Mouse (Mus musculus): ENCODE measurements around the gene Rap2c. TPM values are rescaled to one million over a fixed set of nuclear protein-coding genes. Genes with fewer than 3 reads are reported as not detected.

Rap2c gene
- polyA plus RNA-seq, 1 experiment from 2014 or later, result 13.5 TPM

- Histone ChIP-seq H3K9ac (replicated peaks; ENCODE audit: low read length) (no peak overlapping the region), H3K36me3 (ENCODE audit: insufficient read depth, low read length) (no peaks in the 10 kb centered on the region), H3K4me2 (replicated peaks; ENCODE audit: low read depth, low read length) (no peak overlapping the region), H3K27ac (ENCODE audit: low read length) (no peak overlapping the region), H3K4me1 (ENCODE audit: insufficient read depth, low read length) (no peaks in the 10 kb centered on the region), H3K27me3 (ENCODE audit: insufficient read depth, low read length) (no peaks in the 10 kb centered on the region; the same call in 1 of the 2 replicates), H3K9me3 (ENCODE audit: low read length) (no peaks in the 10 kb centered on the region), H3K4me3 (ENCODE audit: low read length) (no peak overlapping the region)
- no peak for ATAC-seq (ENCODE audit: low FRiP score, low TSS enrichment)
- 73% methylated on average over 2 of the region's 2 CpGs for WGBS
Measured at GRCm38 (mm10) chrX:50978428-50978827, 39.4 kb downstream of the Rap2c start.

DNA sequence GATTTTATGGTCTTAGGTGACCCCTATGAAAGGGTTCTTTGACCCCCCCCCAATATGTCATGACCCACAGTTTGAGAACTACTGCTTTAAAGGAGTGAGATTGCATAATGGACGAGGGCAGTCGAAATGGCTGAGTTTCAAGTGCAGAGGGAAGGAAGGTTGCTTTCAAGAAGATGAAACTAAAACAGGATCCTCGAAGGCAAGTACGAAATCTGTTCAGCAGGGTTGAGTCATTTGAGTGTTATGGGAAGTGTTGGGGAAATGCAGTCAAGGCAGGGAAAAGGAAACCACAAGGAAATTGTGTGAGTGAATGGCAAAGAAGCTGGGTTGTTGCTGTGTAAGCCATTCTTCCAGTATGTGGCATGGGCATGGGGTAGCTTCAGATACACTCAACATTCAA, 45.7 kb downstream of the Rap2c start:
- no peak for ATAC-seq (ENCODE audit: low FRiP score, low TSS enrichment)
- Histone ChIP-seq H3K9me3 (ENCODE audit: low read length) (no peaks in the 10 kb centered on the region), H3K4me1 (ENCODE audit: insufficient read depth, low read length) (no peaks in the 10 kb centered on the region), H3K9ac (replicated peaks; ENCODE audit: low read length) (no peak overlapping the region), H3K4me3 (ENCODE audit: low read length) (no peak overlapping the region), H3K27ac (ENCODE audit: low read length) (no peak overlapping the region), H3K27me3 (ENCODE audit: insufficient read depth, low read length) (peaks cover 7% of the 10 kb centered on the region), H3K4me2 (replicated peaks; ENCODE audit: low read depth, low read length) (no peak overlapping the region), H3K36me3 (ENCODE audit: insufficient read depth, low read length) (no peaks in the 10 kb centered on the region)
- 82% methylated on average over 4 of the region's 4 CpGs for WGBS

DNA sequence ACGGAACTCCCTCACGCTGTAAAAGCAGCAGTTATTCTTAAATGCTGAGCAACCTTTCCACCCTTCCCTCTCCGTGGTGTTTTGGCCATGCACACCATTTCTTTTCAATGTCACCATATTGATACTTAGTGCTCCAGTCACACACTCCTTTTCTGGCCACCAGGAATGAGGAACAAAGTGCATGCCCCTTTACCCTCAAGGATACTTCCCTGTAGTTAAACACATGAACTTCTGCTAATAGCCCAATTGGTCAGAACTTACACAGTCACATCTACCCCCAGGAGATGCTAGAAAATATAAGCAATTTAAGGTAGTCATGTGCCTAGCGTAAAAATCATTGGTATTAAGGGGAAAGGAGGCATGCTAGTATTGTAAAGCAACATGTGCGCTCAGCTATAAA, 47.9 kb downstream of the Rap2c start:
- Histone ChIP-seq H3K27ac (ENCODE audit: low read length) (no peak overlapping the region), H3K9ac (replicated peaks; ENCODE audit: low read length) (no peak overlapping the region), H3K9me3 (ENCODE audit: low read length) (no peaks in the 10 kb centered on the region), H3K4me3 (ENCODE audit: low read length) (no peak overlapping the region), H3K36me3 (ENCODE audit: insufficient read depth, low read length) (no peaks in the 10 kb centered on the region), H3K4me1 (ENCODE audit: insufficient read depth, low read length) (no peaks in the 10 kb centered on the region), H3K4me2 (replicated peaks; ENCODE audit: low read depth, low read length) (no peak overlapping the region), H3K27me3 (ENCODE audit: insufficient read depth, low read length) (peaks cover 12% of the 10 kb centered on the region)
- WGBS, result 85% methylated on average over 5 of the region's 5 CpGs
- no peak for ATAC-seq (ENCODE audit: low FRiP score, low TSS enrichment)

GRCm38 (mm10) chrX:50968157-50968932, 49.5 kb downstream of the Rap2c start:
- Histone ChIP-seq H3K27ac (ENCODE audit: low read length) (no peak overlapping the region), H3K27me3 (ENCODE audit: insufficient read depth, low read length) (peaks cover 12% of the 10 kb centered on the region), H3K36me3 (ENCODE audit: insufficient read depth, low read length) (no peaks in the 10 kb centered on the region), H3K4me2 (replicated peaks; ENCODE audit: low read depth, low read length) (no peak overlapping the region), H3K9me3 (ENCODE audit: low read length) (no peaks in the 10 kb centered on the region), H3K9ac (replicated peaks; ENCODE audit: low read length) (no peak overlapping the region), H3K4me3 (ENCODE audit: low read length) (no peak overlapping the region), H3K4me1 (ENCODE audit: insufficient read depth, low read length) (no peaks in the 10 kb centered on the region)
- WGBS, result 53% methylated on average over 10 of the region's 10 CpGs
- no peak for ATAC-seq (ENCODE audit: low FRiP score, low TSS enrichment)

GRCm38 (mm10) chrX:50965157-50965556, 52.7 kb downstream of the Rap2c start:
- Histone ChIP-seq H3K9ac (replicated peaks; ENCODE audit: low read length) (no peak overlapping the region), H3K27me3 (ENCODE audit: insufficient read depth, low read length) (peaks cover 8% of the 10 kb centered on the region; the same call in 1 of the 2 replicates), H3K4me3 (ENCODE audit: low read length) (no peak overlapping the region), H3K27ac (ENCODE audit: low read length) (no peak overlapping the region), H3K4me2 (replicated peaks; ENCODE audit: low read depth, low read length) (no peak overlapping the region), H3K4me1 (ENCODE audit: insufficient read depth, low read length) (no peaks in the 10 kb centered on the region), H3K9me3 (ENCODE audit: low read length) (no peaks in the 10 kb centered on the region), H3K36me3 (ENCODE audit: insufficient read depth, low read length) (no peaks in the 10 kb centered on the region)
- 64% methylated on average over 3 of the region's 3 CpGs for WGBS
- no peak for ATAC-seq (ENCODE audit: low FRiP score, low TSS enrichment)

- no peak overlapping the region for H3K27ac ChIP-seq (ENCODE audit: low read length)
- no peak for ATAC-seq (ENCODE audit: low FRiP score, low TSS enrichment)
Measured at GRCm38 (mm10) chrX:50962955-50963354, 54.9 kb downstream of the Rap2c start.

More at GRCm38 (mm10) chrX:50962955-50963354, 54.9 kb downstream of the Rap2c start:
- H3K4me3 ChIP-seq (ENCODE audit: low read length), result no peak overlapping the region
- no peaks in the 10 kb centered on the region for H3K9me3 ChIP-seq (ENCODE audit: low read length)
- peaks cover 8% of the 10 kb centered on the region; the same call in 1 of the 2 replicates for H3K27me3 ChIP-seq (ENCODE audit: insufficient read depth, low read length)
- WGBS, result 66% methylated on average over 6 of the region's 6 CpGs
- H3K4me1 ChIP-seq (ENCODE audit: insufficient read depth, low read length), result no peaks in the 10 kb centered on the region
- H3K9ac ChIP-seq (replicated peaks; ENCODE audit: low read length), result no peak overlapping the region
- no peaks in the 10 kb centered on the region for H3K36me3 ChIP-seq (ENCODE audit: insufficient read depth, low read length)
- no peak overlapping the region for H3K4me2 ChIP-seq (replicated peaks; ENCODE audit: low read depth, low read length)

Other genes starting within 250 kb of the Rap2c start
- gene Stk26, start 177.0 kb downstream of the Rap2c start, polyA plus RNA-seq (2015; fragmentation: Nextera tagmentation; extraction: Ambion mirVana), result 3.7 and 4.6 TPM in 2 replicates
- gene Frmd7, start 75.3 kb downstream of the Rap2c start, polyA plus RNA-seq (2015; fragmentation: Nextera tagmentation; extraction: Ambion mirVana), result 0.10 TPM in 1 of 2 replicates, not detected in the other
- 7.0 and 8.7 TPM in 2 replicates for gene Mbnl3, start 188.5 kb upstream of the Rap2c start, polyA plus RNA-seq (2015; fragmentation: Nextera tagmentation; extraction: Ambion mirVana)

Measured in kidney, embryonic 16.5 days (tissue).